Mouse (Mus musculus) frontal cortex, postnatal 36 days (tissue): ENCODE results near the gene Dpysl4.

Source experiments
- DNase-seq, 2 experiments: peaks; one replicate each; pipeline ENCODE4 v3.0.0; 2022; ENCODE audit warnings: low spot score in 2 of 2

Gene Dpysl4

DNA sequence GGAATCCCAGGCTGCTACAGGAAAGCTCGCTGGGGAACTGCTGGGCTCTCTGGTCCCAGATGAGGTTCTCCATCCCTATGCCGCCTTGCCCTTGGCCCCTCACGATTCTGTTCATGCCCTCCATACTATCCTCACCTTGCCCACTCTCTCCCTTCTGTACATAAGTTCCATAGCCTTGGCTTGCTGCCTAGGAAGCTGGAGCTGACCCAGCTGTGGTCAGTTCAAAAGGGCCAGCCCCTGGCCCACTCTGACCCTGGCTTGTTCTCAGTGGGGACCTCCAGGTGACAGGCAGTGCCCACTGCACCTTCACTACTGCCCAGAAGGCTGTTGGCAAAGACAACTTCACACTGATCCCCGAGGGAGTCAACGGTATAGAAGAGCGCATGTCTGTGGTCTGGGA, 10.6 kb downstream of the Dpysl4 start:
- no peak for DNase-seq

DNA sequence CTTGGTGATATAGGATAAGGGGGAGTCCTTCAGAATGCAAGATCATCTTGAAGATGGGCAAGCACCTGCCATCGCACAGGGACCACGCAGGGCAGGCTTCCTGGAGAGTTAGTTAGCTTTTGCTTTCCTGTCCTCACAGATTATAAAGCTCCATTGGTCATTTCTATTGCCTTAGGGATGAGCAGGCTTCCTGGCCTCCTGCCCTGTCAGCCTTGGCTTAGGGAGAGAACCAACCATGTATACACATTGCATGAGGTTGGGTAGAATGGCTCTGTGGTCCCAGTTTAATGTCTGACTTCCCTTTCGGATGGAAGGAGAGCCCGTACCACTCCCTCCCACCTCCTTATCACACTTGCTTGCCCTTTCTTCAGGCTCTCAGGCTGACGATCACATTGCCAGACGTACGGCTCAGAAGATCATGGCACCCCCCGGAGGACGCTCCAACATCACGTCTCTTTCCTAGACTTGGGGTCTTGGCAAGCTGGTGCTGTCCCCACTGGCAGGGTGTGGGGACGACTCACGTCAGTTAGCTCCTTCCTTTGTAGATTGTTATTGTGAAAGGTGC, 14.8 kb downstream of the Dpysl4 start:
- no peak for DNase-seq

DNA sequence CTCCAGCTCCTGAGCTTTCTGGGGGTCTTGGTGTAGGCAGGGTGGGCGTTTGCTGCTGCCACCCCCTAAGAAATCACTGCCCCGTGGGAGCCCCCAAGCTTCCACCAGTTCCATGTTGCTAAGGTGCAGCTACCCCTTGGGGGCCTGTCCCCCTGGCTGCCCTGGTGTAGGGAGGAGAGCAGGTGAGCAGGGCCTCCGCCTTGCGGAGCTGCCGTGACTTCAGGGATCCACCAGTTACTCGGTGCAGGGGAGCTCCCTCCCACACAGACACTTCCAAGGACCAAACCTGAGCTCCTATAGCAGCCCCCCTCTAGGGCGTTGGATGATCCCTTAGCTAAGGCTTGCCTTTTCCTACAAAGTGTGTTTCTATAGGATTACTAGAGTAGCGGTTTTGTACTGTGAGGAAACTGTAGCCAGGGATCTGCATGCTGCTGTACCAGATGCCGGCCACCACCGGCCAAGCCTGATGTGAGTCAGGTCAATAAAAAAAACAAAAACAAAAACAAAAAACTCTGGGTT, 15.5 kb downstream of the Dpysl4 start:
- DNase-seq = no peak

DNA sequence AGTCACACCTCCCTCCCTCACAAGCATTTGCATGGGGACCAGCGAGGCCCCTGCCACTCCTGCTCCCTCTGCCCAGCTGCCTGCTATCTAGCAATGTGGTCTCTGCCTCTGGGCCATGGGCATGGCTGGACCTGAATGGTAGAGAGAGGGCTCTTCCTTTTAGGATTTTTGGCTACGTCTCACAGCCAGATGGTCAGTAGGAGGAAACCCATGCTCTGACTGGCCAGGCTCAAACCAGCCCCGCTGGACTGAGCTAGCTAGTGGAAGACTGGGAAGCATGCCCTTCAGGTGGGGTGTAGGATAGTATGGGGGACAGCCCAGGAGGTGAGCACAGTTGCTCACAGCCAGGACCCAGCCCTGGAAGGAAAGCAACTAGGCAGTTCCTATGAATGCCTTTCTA, 16.0 kb downstream of the Dpysl4 start:
- peak in 1 of 2 experiments; percentile 50 for DNase-seq

DNA sequence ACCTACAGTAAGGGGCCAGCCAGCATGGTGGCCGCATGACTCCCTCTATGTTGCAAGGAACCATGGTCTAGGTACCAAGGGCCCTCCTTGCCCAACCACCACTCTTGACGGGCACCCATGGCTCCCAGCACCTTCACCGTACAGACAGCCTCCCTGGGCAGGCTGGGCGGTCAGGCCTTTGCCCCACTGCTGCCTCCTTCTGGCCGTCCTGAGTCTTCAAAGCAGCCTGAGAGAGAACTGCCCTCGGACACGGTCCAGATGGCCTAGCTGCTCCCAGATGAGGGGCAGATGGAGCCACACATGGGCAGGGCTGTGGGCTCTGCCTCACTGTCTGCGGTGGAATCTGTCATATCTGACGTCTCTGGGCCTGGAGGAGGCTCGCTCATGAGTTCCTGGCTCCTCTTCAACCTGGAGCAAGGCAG, 18.2 kb downstream of the Dpysl4 start:
- no peak for DNase-seq

DNA sequence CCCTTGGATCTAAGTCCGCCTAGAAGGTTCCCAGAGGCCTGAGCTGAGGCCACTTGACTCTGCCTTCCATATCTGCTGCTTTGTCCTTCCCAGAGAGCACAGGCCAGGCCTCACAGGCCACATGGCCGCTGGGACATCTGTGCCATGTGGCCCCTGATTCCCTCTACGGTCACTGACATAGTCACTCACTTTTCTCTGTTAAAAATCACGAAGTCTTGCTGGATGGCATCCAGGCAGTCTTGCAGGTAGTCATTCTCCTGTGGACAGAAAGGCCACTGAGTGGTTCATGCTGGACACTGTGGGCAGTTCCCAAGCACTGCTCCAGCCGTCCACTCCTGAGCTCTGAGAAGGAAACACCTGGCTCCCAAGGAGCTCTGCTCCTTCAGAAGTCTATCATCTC, 19.3 kb downstream of the Dpysl4 start:
- DNase-seq = no peak

DNA sequence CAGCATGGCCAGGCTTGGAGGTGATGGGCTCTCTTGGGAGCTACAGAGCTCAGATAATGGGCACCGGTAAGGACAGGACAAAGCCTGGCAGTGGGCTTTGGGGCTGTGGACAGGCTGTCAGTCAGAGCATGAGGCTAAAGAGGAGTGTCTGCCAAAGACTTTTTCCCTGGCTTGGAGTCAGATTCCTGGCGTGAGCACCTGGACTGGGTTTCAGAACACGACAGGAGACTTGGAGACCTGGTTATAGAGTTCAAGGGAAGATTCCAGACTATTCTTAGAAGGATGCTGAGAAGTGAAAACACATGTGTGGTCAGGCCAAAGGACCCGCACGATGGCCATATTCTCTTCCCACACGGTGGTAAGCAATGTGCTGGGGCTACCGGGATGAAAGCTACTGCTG, 19.9 kb downstream of the Dpysl4 start:
- DNase-seq = no peak

DNA sequence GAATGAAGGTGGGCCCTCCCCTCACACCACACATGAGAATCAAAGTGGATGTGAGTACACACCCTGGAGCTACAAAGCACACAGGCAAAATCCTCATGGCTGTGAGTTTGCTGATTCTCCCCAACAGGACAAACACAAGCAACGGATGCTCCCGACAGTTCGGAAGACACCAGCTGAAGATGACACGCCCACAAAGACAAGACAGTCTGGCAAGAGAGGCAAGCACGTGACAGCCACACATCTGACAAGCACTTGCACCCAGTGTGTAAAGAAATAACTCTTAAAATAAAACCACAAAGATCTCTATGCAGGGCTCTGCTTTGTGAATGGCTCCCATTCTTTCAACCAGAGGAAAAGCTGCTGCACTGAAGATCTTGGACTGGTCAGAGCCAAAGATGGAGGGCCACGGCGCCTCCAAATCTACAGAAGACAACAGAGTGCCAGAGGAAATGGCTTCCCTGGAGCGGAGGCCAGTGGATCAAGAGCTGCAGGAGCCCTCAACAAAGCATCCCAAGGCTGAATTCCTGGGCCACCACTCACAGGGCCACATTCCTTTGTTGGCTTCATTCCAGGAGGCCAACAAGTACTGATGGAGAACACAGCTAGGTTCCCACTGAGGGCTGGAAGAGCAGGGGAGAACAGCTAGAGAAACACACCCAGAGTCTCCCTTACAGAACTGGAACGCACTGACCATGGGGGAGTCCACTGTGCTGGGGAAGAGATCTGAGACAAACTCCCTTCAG, 22.3 kb downstream of the Dpysl4 start:
- peak in 1 of 2 experiments; percentile 67 for DNase-seq

DNA sequence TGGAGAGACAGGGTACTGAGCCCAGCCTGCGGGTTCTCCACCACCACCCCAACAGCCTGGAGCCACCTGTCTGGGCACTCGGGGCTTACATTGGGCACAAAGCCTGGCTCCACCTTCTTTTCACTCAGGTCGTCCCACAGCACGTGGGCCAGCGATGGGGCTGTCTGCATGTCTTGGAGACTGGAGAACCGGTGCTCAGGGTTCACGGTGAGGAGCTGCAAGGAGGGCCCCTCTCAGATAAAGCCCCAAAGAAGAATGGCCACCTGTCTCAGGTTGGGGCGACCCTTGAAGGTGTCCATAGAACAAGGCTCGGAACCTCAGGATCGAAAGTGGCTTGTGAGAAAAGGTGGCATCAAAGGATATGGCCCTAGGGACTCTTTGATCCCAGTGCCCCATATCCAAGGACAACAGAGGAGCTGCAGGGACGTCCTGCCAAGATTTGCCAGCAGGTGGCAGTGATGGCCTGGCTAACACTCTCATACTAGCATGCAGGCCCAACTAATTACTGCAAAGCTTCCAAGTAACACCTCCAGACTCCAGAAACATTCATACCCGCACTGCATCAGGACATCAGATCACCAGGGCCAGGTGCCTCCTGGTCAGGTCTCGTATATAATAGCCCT, 33.5 kb downstream of the Dpysl4 start:
- DNase-seq = peak; percentile 84 to 90

DNA sequence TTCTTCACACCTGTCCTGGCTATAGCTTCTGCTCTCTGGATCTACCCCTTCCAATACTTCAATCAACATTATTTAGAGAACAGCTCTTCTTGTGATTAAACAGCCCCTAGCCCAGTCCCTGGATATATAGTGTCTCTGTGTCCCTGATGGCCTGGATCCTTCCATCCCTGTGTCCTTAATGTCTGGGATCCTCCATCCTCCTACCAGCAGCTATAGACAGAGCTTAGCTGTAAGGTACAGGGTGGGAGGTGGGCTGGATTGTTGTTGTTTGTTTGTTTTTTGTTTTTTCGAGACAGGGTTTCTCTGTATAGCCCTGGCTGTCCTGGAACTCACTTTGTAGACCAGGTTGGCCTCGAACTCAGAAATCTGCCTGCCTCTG, 34.0 kb downstream of the Dpysl4 start:
- no peak for DNase-seq

DNA sequence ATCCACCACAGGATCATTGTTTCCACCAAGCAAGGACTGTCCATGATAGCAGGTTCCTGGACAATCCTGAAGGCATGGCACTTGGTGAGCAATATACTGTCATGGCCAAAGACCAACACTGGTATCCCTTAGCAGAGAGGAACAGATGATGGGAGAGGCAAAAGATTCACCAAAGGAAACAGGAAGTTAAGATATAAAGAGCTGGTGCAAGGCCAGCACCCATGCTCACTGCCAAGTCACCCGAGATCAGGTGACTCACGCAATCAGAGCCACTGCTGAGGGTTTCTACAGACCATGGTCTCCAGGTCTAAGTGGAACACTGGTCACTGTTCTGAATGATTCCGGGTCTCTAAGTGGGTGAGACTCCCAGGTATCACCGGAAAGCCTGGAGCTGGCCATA, 40.1 kb downstream of the Dpysl4 start:
- DNase-seq = no peak

DNA sequence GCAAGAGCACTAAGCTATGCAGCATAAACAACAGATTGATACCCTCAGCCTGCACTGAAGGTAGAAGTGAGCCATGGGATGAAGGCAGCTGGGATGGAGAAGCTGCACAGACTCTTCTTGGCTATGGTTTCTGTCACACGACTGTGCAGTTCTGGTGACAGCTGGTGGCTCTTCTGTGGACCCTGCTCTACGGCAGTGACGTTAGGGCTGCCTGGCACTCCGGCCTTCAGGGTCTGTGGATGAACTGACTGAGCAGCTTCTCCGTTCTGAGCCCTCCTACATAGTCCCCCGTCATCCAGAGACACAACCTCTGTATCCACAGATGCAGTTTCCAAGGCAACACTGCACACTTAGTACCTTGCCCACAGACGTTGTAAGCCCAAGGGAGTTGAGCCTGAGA, 40.7 kb downstream of the Dpysl4 start:
- DNase-seq = no peak

DNA sequence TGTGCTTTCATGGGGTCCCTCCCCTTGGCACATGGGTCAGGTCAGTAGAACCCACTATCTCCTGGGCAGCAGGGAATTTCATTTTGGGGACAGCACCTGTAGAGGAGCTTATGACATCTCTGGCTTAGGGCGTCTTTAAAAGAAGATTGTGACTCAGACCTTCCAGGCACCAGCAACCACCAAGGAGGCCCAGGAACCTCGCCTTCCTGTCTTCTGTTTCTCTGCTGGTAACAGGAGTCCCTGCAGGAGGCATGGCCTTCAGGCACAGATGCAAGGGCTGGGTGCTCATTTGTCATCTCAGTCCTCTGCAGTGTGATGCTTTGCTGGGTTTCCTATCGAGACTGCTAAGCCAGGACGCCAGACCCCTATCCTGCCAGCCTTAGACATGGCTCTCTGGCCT, 43.2 kb downstream of the Dpysl4 start:
- no peak for DNase-seq

DNA sequence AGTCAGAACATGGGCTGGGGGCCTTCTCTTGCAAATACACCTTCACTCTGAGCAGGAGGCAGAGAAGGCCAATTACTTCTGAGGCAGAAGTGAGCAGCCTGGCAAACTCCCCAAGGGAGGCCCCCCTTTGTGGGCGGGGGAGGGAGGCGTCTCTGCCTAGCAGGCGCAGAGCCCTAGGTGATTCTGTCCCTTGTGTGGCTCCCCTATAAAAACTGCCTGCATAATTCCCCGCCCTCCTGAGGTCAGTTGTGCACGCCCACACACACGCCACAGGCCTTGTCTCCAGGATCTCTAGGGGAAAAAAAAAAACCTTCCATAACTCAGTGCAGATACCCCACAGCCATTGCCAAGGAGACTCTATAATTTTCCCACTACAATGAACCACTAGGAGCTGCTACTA, 44.6 kb downstream of the Dpysl4 start:
- no peak for DNase-seq

DNA sequence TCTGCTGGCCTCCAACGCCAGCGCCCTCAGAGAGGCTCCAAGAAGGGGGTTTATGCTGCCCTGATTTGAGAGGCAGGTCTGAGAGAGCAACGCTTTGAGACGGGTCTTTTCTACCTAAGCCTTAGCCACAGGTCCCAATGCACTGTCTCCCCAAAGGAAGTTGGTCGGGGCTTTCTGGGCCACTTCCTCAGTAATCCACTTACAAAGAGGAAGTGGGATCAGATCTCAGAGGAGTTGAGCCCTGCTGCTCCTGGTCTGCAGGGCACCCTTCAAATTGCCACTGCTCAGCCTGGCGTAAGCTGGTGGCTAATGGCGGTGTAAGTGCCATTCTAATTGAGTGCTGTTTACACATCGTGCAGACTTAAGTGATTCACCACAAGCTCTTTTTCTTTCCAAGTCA, 45.7 kb downstream of the Dpysl4 start:
- DNase-seq = no peak

DNA sequence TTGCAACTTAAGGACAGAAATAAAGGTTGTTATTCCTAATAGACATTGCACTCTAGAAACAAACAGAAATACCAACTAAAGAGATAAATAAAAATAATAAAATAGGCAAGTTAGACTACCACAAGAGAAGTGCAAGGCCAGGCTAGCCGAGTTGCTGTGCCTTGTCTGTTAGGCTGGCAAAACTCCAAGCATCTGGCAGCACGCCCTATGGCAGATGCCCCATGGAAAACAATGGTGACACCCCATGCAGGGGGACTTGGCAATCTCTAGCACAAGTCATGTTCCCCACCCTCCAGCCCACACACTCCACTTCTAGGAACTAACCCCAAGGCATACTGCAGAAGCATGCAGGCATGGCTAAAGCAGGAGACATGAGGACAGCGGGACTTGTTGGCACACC, 47.6 kb downstream of the Dpysl4 start:
- no peak for DNase-seq

DNA sequence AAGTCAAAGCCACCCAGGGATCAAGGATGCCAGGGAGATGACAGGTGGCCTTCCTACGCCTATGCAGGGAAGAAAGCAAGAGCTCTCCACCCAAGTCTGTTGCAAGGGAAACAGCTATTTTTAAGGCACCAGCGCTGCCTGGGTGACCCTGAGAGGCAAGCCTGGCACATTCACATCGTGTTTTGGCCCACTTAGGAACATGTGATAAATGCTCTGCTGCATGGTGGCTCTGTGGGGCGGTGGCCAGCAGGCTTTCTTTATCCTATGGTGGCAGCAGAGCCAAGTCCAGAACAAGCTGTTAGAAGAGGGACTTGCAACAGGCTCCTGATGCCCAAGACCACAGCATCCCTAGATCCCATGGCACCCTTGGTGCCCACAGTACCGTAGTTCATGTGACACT, 49.4 kb downstream of the Dpysl4 start:
- no peak for DNase-seq

DNA sequence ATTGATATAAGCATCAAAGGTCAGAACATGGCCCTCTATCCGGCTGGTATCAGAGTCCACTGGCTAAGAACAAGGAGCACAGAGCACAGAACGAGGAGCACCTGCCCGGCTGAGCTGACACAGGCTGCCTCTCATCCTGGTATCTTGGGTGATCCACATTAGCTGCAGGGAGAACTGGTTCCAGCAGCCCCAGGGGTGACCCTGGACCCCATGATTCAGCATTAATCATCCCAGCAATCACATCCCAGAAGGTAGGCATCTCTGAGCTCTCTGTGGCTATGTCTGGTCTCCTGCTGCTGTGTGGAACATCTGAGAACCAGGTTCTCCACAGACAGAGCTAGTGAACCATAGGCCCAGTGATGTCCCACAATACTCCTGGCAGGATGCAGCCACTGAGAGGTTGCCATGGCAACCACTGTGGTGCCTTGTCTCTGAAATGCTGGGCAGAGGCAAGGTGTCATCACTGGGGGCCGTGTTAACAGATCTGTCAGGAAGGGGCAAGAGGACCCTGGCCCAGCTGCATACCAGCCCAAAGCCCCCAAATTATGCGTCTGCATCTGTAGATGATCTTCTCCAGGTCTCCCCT, 51.2 kb downstream of the Dpysl4 start:
- peak in 1 of 2 experiments; percentile 58 for DNase-seq

DNA sequence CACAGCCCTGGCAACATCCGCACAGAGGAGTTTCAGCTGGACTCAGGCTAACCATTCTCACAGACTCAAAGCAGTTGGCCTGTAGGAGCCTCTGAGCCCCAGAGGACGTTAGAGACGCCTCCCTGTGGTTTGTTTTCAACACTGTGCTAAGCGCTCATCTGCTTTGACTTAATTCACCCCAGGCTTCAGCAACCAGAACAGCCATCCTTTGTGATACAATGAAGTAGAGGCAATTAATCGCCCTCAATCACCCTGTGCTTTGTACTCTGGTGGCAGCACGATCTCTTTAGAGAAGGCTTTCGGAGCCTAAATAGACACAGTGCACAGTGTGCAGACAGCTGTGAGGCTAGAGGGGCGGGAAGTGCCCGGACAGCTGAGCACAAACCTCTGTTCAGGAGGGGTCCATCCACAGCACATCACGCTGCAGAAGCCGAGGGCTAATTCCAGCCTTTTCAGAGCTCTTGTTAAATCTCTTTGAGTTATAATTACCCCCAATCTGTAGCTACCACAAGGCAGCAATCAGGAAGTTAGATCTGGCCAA, 54.2 kb downstream of the Dpysl4 start:
- DNase-seq = no peak

DNA sequence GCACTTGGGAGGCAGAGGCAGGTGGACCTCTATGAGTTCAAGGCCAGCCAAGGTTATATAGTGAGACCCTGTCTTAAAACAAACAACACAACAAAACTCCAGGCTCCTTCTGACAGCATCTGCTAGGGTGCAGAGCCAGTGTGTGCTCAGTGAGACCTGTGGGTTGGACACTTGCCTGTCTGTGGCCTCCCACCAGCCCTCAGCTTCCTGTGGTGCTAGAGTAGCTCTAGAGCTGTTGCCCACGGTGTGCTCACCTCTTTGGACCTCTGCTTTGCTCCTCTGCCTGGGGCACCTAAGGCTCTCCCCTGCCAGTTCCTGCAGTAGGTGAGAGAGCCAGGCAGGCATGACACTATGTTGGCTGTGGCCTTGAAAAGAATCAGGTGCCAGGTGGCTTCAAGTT, 58.0 kb downstream of the Dpysl4 start:
- DNase-seq = no peak

DNA sequence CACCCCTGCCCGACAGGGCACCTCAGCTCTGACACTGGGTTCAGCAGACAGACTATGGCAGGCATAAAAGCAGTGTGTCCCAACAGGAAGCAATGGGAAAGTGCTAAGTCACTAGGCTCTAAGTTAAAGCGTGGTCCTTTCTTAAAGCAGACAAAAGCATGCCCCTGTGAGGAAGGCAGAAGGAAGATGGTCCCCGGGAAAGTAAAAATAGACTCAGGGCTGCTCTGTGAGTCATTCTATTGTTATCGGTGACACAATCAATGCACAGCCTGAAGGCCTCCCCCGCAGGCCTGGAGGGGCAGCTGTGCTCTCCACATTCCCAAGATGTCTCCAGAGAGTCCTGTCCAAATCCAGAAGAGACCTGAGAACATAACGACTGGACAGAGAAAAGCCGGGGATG, 60.1 kb downstream of the Dpysl4 start:
- no peak for DNase-seq

DNA sequence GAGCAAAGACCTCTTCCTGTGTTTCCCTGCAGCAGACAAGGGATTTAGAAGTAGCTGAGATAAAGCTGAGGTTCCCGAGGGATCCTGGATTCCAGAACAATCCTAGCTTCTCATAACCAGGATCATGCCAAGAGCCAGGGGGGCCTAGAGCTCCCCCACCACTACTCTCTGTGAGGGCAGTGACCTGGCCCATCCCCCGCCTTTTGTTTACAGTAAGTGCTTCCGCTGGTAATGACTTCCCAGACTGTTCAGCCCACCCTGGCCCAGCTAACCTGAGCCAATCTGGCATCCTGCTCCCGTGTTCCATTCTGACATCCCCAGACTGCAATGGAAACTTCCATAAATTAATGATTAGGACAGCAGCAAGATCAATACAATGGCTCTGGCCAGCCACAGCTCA, 61.6 kb downstream of the Dpysl4 start:
- DNase-seq = no peak

DNA sequence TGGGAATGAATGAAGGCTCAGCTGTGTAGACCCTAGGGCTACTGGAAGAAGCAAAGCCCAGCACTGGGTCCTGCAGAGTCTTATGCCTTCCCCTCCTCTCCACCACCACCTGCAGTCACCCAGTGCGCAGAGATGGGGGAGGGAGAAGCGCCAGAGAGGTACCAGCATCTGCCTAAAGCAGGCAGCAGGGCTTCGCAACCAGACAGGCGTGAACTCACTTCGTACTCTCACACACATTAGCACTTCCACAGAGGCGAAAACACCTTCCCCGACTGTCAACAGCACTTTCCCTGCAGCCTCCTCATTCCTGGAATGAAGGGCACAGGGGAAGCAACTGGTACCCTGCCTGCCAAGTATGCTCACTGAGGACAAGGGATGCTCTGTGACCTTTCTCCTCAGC, 63.6 kb downstream of the Dpysl4 start:
- peak in 1 of 2 experiments; percentile 73 for DNase-seq
